Mouse (Mus musculus) liver, embryonic 14.5 days (tissue): ENCODE data around the gene Mrps27. TPM values are rescaled to one million over a fixed set of nuclear protein-coding genes. Genes with fewer than 3 reads are reported as not detected.
A peak's percentile ranks its signal among the peaks of the same experiment; 100 is the strongest.

Experiments used
- ATAC-seq: fragments of 200-750 bp; cut with Nextera tagmentation; 2 replicates; pipeline ENCODE4 v1.8.0; 2017; ENCODE audit warnings: moderate number of reproducible peaks, mild to moderate bottlenecking, moderate library complexity; ENCODE audit not compliant: insufficient read depth
- DNase-seq, 3 experiments: peaks; one replicate each; pipeline ENCODE4 v3.0.0-alpha.2; 2012 to 2013; ENCODE audit warnings: low read depth in 3 of 3, low spot score in 3 of 3
- H3K27ac ChIP-seq: fragments of 300-500 bp; sonication (generic); 2 replicates; pipeline ENCODE4 v1.5.1; 2014; ENCODE audit warnings: moderate library complexity, mild to moderate bottlenecking, control low read depth, inconsistent platforms
- H3K27me3 ChIP-seq: fragments of 300-500 bp; sonication (generic); 2 replicates; pipeline ENCODE4 v1.6.1; 2014; ENCODE audit warnings: mild to moderate bottlenecking, low read length, moderate library complexity; ENCODE audit not compliant: control insufficient read depth, insufficient read depth
- H3K36me3 ChIP-seq: fragments of 300-500 bp; sonication (generic); replicated peaks from 2 replicates; pipeline ENCODE4 v1.6.1; 2014; ENCODE audit warnings: low read depth; ENCODE audit not compliant: control insufficient read depth, insufficient read depth
- H3K4me1 ChIP-seq, 2 experiments: fragments of 200-500 bp in 1 of 2; fragments of 300-500 bp in 1 of 2; sonication (generic) in 1 of 2; replicated peaks; 2 replicates each; pipeline ENCODE4 v1.6.1; 2012 to 2014; ENCODE audit warnings: antibody characterized with exemption in 1 of 2, inconsistent platforms in 1 of 2, low read length in 1 of 2; ENCODE audit not compliant: control insufficient read depth in 2 of 2, insufficient read depth in 2 of 2
- H3K4me2 ChIP-seq: fragments of 300-500 bp; sonication (generic); 2 replicates; pipeline ENCODE4 v1.6.1; 2014; ENCODE audit warnings: low read depth, mild to moderate bottlenecking, control low read depth, moderate library complexity
- H3K4me3 ChIP-seq, 2 experiments: fragments of 200-500 bp in 1 of 2; fragments of 300-500 bp in 1 of 2; sonication (generic) in 1 of 2; 2 replicates each; pipeline ENCODE4 v1.5.1; 2012 to 2014; ENCODE audit warnings: low read depth in 2 of 2, low read length in 2 of 2, mild to moderate bottlenecking in 2 of 2, control low read depth in 1 of 2, inconsistent platforms in 1 of 2, moderate library complexity in 1 of 2; ENCODE audit not compliant: insufficient read depth in 1 of 2
- H3K9ac ChIP-seq: fragments of 300-500 bp; sonication (generic); replicated peaks from 2 replicates; pipeline ENCODE4 v1.6.1; 2014; ENCODE audit warnings: mild to moderate bottlenecking, control low read depth, moderate library complexity
- H3K9me3 ChIP-seq: fragments of 300-500 bp; sonication (generic); 2 replicates; pipeline ENCODE4 v1.6.1; 2016; ENCODE audit warnings: low read length, mixed read lengths; ENCODE audit not compliant: control insufficient read depth
- CTCF ChIP-seq: IDR thresholded peaks from 2 replicates; pipeline ENCODE4 v1.5.1; 2016; ENCODE audit warnings: antibody characterized with exemption, low read depth, control low read depth
- EP300 ChIP-seq: IDR thresholded peaks from 2 replicates; pipeline ENCODE4 v1.6.1; 2016; ENCODE audit warnings: antibody characterized with exemption, low read depth
- WGBS: fragments of 180-500 bp; shearing (Covaris S2); extraction: QIAGEN DNeasy Blood & Tissue Kit; methylation state at CpG from one replicate; pipeline ENCODE4 v1.1.7; 2014; ENCODE audit not compliant: insufficient replicate concordance; 5-methylcytosine and 5-hydroxymethylcytosine counted together
- polyA plus RNA-seq, 2 experiments: library from polyadenylated mRNA; depleted of rRNA in 1 of 2; stranded (reverse) in 1 of 2; unstranded in 1 of 2; fragments of >200 nt; fragmentation: Nextera tagmentation in 1 of 2; extraction: Ambion mirVana in 1 of 2; gene quantifications; 2 replicates each; pipeline versions ENCODE4 v1.2.1 to v1.2.3; 2012 to 2014

Mrps27 gene
- polyA plus RNA-seq, 2 experiments, result 14.4 to 21.5 TPM

GRCm38 (mm10) chr13:99375550-99375949 is 31.0 kb downstream of the Mrps27 start:
- no peak overlapping the region for H3K9ac ChIP-seq
- no peak overlapping the region for H3K27ac ChIP-seq
- no peaks in the 10 kb centered on the region for H3K4me1 ChIP-seq
- no peak overlapping the region for H3K4me2 ChIP-seq
- H3K36me3 ChIP-seq, result no peaks in the 10 kb centered on the region
- H3K27me3 ChIP-seq, result no peaks in the 10 kb centered on the region
- ATAC-seq, result no peak
- no peaks in the 10 kb centered on the region for H3K9me3 ChIP-seq
- WGBS, result 38% methylated on average over 6 of the region's 6 CpGs
- DNase-seq, result peak; percentile 24 to 31 (median 26)
- H3K4me3 ChIP-seq, result no peak overlapping the region
- TF ChIP-seq CTCF, result peak; percentile 84
- no peak for TF ChIP-seq EP300

GRCm38 (mm10) chr13:99377055-99377454 is 32.5 kb downstream of the Mrps27 start:
- no peaks in the 10 kb centered on the region for H3K9me3 ChIP-seq
- no peaks in the 10 kb centered on the region for H3K27me3 ChIP-seq
- no peak overlapping the region for H3K9ac ChIP-seq
- H3K27ac ChIP-seq, result no peak overlapping the region
- DNase-seq (no peak), ATAC-seq (no peak)
- no peak overlapping the region for H3K4me2 ChIP-seq
- H3K4me1 ChIP-seq, result no peaks in the 10 kb centered on the region
- no peak overlapping the region for H3K4me3 ChIP-seq
- WGBS, result 69% methylated on average over 6 of the region's 6 CpGs
- TF ChIP-seq CTCF, result no peak
- TF ChIP-seq EP300, result no peak
- no peaks in the 10 kb centered on the region; the same call in 1 of the 2 replicates for H3K36me3 ChIP-seq

- 92% methylated on average over 1 of the region's 1 CpGs for WGBS
- Histone ChIP-seq H3K27me3 (no peaks in the 10 kb centered on the region), H3K4me2 (no peak overlapping the region), H3K9ac (no peak overlapping the region; the same call in 1 of the 2 replicates), H3K4me1 (no peaks in the 10 kb centered on the region), H3K9me3 (no peaks in the 10 kb centered on the region), H3K4me3 (no peak overlapping the region), H3K27ac (no peak overlapping the region), H3K36me3 (no peaks in the 10 kb centered on the region; the same call in 1 of the 2 replicates)
- ATAC-seq, result no peak
- no peak for DNase-seq
- TF ChIP-seq EP300 (no peak), CTCF (no peak)
Measured at GRCm38 (mm10) chr13:99378223-99378622, 33.6 kb downstream of the Mrps27 start.

- no peaks in the 10 kb centered on the region for H3K4me1 ChIP-seq
- H3K9ac ChIP-seq, result no peak overlapping the region
- H3K4me3 ChIP-seq, result no peak overlapping the region
- H3K27ac ChIP-seq, result no peak overlapping the region
- DNase-seq, result no peak
- WGBS, result 57% methylated on average over 6 of the region's 6 CpGs
- H3K4me2 ChIP-seq, result no peak overlapping the region
- H3K27me3 ChIP-seq, result no peaks in the 10 kb centered on the region
- no peak for ATAC-seq
- H3K9me3 ChIP-seq, result no peaks in the 10 kb centered on the region
- H3K36me3 ChIP-seq, result no peaks in the 10 kb centered on the region; the same call in 1 of the 2 replicates
- TF ChIP-seq EP300, result no peak
- TF ChIP-seq CTCF, result no peak
Measured at GRCm38 (mm10) chr13:99382373-99382772, 37.8 kb downstream of the Mrps27 start.

- no peak for TF ChIP-seq CTCF
- TF ChIP-seq EP300, result no peak
- no peak overlapping the region for H3K9ac ChIP-seq
- no peaks in the 10 kb centered on the region for H3K9me3 ChIP-seq
- no peak for DNase-seq
- H3K27me3 ChIP-seq, result no peaks in the 10 kb centered on the region
- no peaks in the 10 kb centered on the region for H3K4me1 ChIP-seq
- no peak overlapping the region for H3K4me3 ChIP-seq
- no peaks in the 10 kb centered on the region; the same call in 1 of the 2 replicates for H3K36me3 ChIP-seq
- ATAC-seq, result no peak
- 64% methylated on average over 7 of the region's 7 CpGs for WGBS
- H3K4me2 ChIP-seq, result no peak overlapping the region
- no peak overlapping the region for H3K27ac ChIP-seq
Measured at GRCm38 (mm10) chr13:99384555-99385203, 40.1 kb downstream of the Mrps27 start.
